ENCODE assay signal across 9 mouse cellular contexts in genomic region chr7:138734254-138734653, GRCm38 (mm10).
DNase-seq lines count a peak whose midpoint lies in the region; ATAC-seq and TF ChIP-seq lines count a peak whose summit lies in the region.
"Had no signal": no experiment of that assay in that cellular context is flagged by ENCODE, and none has a peak within 500 bp of the region (broad histone marks: within the 10 kb centered on the region; RNA-seq: fewer than 3 reads in every experiment).

No protein-coding gene starts in this region.

- no peaks in the 10 kb centered on the region for H3K4me1 ChIP-seq in intestine, postnatal 0 days (replicated peaks; ENCODE audit: control insufficient read depth, insufficient read depth, low read length)
- H3K4me1 ChIP-seq in intestine, embryonic 15.5 days (replicated peaks), result no peaks in the 10 kb centered on the region
- H3K4me1 ChIP-seq: embryonic facial prominence, embryonic 13.5 days had no signal

- H3K27ac ChIP-seq in intestine, postnatal 0 days (ENCODE audit: low read depth, low read length), result no peak overlapping the region
- no peak overlapping the region for H3K27ac ChIP-seq in intestine, embryonic 15.5 days
- H3K27ac ChIP-seq in layer of hippocampus, adult 2 months, result no peak overlapping the region
- H3K27ac ChIP-seq: embryonic facial prominence, embryonic 13.5 days had no signal

- no peaks in the 10 kb centered on the region for H3K36me3 ChIP-seq in intestine, postnatal 0 days (ENCODE audit: control insufficient read depth, insufficient read depth)
- H3K36me3 ChIP-seq in intestine, embryonic 15.5 days, result no peaks in the 10 kb centered on the region
- H3K36me3 ChIP-seq: embryonic facial prominence, embryonic 13.5 days had no signal

- no peak for ATAC-seq in intestine, postnatal 0 days
- no peak for ATAC-seq in intestine, embryonic 15.5 days
- peak; percentile 76; the same call in 1 of the 2 replicates for ATAC-seq in common myeloid progenitor, adult 5-6 weeks (replicated peaks; ENCODE audit: low read depth, poor library complexity, severe bottlenecking)

- H3K4me3 ChIP-seq in intestine, postnatal 0 days (ENCODE audit: low read depth, low read length), result no peak overlapping the region
- no peak overlapping the region for H3K4me3 ChIP-seq in intestine, embryonic 15.5 days (replicated peaks)
- H3K4me3 ChIP-seq in layer of hippocampus, adult 2 months, result no peak overlapping the region
- H3K4me3 ChIP-seq: embryonic facial prominence, embryonic 13.5 days had no signal

- peak; percentile 74 for TF ChIP-seq CTCF in intestine, postnatal 0 days (IDR thresholded peaks at IDR 0.05; ENCODE audit: low read depth)
- TF ChIP-seq CTCF in layer of hippocampus, adult 2 months (conservative IDR thresholded peaks at IDR 0.05), result peak; percentile 83

- no peak overlapping the region for H3K9ac ChIP-seq in intestine, postnatal 0 days (ENCODE audit: low read depth, low read length)
- no peak overlapping the region for H3K9ac ChIP-seq in intestine, embryonic 15.5 days
- H3K9ac ChIP-seq: embryonic facial prominence, embryonic 13.5 days had no signal

- DNase-seq in 416B (ENCODE audit: low read depth) (peak; percentile 47), ES-CJ7 (ENCODE audit: low read depth, low spot score) (peak; percentile 37)
- DNase-seq in layer of hippocampus, adult 2 months (ENCODE audit: low spot score in 2 of 2), result peak in 1 of 2 experiments; percentile 46
- peak; percentile 44 for DNase-seq in mesoderm, embryonic 11.5 days (ENCODE audit: low read depth, low spot score)
- no peak for DNase-seq in natural killer cell, adult 2 months (ENCODE audit: low spot score in 2 of 2)

- H3K4me2 ChIP-seq in intestine, postnatal 0 days (replicated peaks; ENCODE audit: low read depth), result no peak overlapping the region
- no peak overlapping the region for H3K4me2 ChIP-seq in intestine, embryonic 15.5 days (replicated peaks)
- H3K4me2 ChIP-seq: embryonic facial prominence, embryonic 13.5 days had no signal

- 28% methylated on average over 4 of the region's 4 CpGs for WGBS in intestine, postnatal 0 days
- WGBS in intestine, embryonic 15.5 days, result 27% methylated on average over 4 of the region's 4 CpGs

- H3K27me3 ChIP-seq in intestine, postnatal 0 days (replicated peaks; ENCODE audit: control insufficient read depth, insufficient read depth, low read length), result no peaks in the 10 kb centered on the region
- H3K27me3 ChIP-seq in intestine, embryonic 15.5 days (replicated peaks), result no peaks in the 10 kb centered on the region
- H3K27me3 ChIP-seq: embryonic facial prominence, embryonic 13.5 days had no signal

- H3K9me3 ChIP-seq in intestine, postnatal 0 days (ENCODE audit: control insufficient read depth), result no peaks in the 10 kb centered on the region
- no peaks in the 10 kb centered on the region for H3K9me3 ChIP-seq in intestine, embryonic 15.5 days
- H3K9me3 ChIP-seq: embryonic facial prominence, embryonic 13.5 days had no signal

Comparison
In these comparisons a context has a peak if more than half of its experiments do, and no peak if none do; other contexts are left out.
1. DNase-seq: peak in 416B (single experiment), ES-CJ7 (single experiment) and mesoderm, embryonic 11.5 days (single experiment); none in natural killer cell, adult 2 months (0 of 2).